Mouse (Mus musculus): ENCODE measurements around the gene Ikbke. TPM values are rescaled to one million over a fixed set of nuclear protein-coding genes. Genes with fewer than 3 reads are reported as not detected.
"Not testable (repeated sequence)": the region's sequence is repeated elsewhere in the genome, so short reads cannot be mapped to it uniquely, and the experiment has no call there.

The Ikbke gene
- 1.7 and 1.9 TPM in 2 replicates for polyA plus RNA-seq (2012; rRNA removed)

DNA sequence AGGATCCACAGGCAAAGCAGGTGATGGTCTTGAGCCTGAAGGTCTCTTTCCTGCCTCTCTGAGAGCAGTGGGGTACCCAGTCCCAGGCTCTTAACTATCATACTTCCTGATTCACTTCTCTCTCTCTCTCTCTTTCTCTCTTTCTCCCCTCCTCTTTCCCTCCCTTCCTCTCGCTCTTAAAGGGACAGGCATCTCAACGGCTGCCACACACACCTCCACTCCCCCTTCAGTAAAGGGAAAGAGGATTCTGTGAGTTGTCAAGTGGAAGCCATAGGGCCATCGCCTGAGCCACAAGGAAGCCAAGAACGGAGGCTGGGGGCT, at the start of gene Ikbke:
TSS of gene Ikbke (minus strand) at position 151 of the 321 bp plus-strand sequence.
- Histone ChIP-seq H3K27ac (ENCODE audit: insufficient read depth, low read length) (no peak within 1 kb of the TSS), H3K4me3 (ENCODE audit: insufficient read depth, low read length) (peak within 1 kb of the TSS; percentile 21; the same call in 1 of the 2 replicates), H3K4me1 (ENCODE audit: control insufficient read depth, insufficient read depth, low read length) (no peaks in the 10 kb centered on the region)
- TF ChIP-seq POLR2A (IDR thresholded peaks at IDR 0.05; ENCODE audit: extremely low read depth, insufficient read depth, low read length) (no peak), CTCF (IDR thresholded peaks at IDR 0.05; ENCODE audit: extremely low read depth, insufficient read depth, low read length) (no peak)

DNA sequence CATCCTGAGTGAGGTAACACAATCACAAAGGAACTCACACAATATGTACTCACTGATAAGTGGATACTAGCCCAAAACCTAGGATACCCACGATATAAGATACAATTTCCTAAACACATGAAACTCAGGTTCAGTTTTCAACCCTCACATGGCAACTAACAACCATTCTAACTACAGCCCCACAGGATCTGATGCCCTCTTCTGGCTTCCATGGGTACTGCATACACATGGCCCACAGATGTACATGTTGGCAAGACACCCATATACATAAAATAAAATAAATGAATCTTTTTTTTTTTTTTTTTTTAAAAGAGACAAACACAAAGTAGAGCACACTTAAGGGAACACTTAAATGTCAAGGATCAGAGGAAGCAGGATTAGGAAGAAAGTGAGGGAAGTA, 49.7 kb upstream of the Ikbke start:
- not testable (repeated sequence) for H3K4me3 ChIP-seq (ENCODE audit: insufficient read depth, low read length); H3K4me1 ChIP-seq (ENCODE audit: control insufficient read depth, insufficient read depth, low read length); H3K27ac ChIP-seq (ENCODE audit: insufficient read depth, low read length)

DNA sequence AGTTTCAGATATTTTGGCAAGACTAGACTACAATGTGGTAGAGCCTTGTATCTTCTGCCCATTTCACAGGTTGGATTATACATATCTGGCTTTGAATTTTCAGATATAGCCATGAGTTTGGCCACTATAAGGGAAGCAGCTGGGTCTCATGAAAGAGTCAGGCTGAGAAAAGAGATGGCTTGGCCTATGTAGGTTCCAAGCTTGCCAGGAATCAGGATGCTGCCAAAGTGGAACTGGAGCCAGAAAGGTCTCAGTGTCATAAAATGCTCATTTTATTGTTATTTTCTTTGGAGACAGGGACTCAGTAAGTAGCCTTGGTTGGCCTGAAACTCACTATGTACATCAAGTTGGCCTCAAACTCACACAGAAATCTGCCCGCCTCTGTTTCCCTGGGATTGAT, 47.8 kb upstream of the Ikbke start:
- Histone ChIP-seq H3K4me1 (ENCODE audit: control insufficient read depth, insufficient read depth, low read length) (no peaks in the 10 kb centered on the region), H3K27ac (ENCODE audit: insufficient read depth, low read length) (no peak overlapping the region), H3K4me3 (ENCODE audit: insufficient read depth, low read length) (no peak overlapping the region)
- TF ChIP-seq CTCF (IDR thresholded peaks at IDR 0.05; ENCODE audit: extremely low read depth, insufficient read depth, low read length), result no peak
- no peak for TF ChIP-seq POLR2A (IDR thresholded peaks at IDR 0.05; ENCODE audit: extremely low read depth, insufficient read depth, low read length)

DNA sequence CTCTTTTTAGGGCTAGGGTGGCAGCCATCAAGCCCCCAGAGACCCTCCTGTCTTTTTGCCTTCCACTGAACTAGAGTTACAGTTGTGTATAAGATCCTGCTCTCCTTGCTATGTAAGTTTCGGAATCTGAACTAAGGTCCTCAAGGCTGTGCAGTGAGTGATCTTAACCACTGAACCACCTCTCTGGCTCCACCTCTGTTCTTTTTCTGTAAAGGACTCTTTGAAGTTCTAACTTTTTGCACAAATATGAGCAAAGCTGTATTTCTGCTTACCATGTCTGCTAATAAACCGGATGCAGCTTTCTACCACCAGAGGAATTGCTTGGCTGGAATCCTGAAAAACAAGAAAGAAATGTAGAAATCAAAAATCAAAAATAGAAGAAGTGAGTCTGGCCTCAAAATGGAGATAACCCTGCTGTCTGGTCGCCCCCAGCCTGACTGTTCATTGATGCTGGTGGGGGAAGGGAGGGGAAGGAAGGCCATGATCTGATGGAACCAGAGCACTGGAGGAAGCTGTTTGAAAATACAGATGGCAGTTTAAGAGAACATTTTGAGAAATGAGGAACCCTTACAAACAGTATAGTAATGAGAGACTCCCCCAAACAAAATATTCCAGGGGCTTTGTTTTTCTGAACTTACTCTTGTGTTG, 45.5 kb upstream of the Ikbke start:
- H3K4me1 ChIP-seq (ENCODE audit: control insufficient read depth, insufficient read depth, low read length), result no peaks in the 10 kb centered on the region
- TF ChIP-seq POLR2A (IDR thresholded peaks at IDR 0.05; ENCODE audit: extremely low read depth, insufficient read depth, low read length) (no peak), CTCF (IDR thresholded peaks at IDR 0.05; ENCODE audit: extremely low read depth, insufficient read depth, low read length) (no peak)
- no peak overlapping the region for H3K27ac ChIP-seq (ENCODE audit: insufficient read depth, low read length)
- H3K4me3 ChIP-seq (ENCODE audit: insufficient read depth, low read length), result no peak overlapping the region

DNA sequence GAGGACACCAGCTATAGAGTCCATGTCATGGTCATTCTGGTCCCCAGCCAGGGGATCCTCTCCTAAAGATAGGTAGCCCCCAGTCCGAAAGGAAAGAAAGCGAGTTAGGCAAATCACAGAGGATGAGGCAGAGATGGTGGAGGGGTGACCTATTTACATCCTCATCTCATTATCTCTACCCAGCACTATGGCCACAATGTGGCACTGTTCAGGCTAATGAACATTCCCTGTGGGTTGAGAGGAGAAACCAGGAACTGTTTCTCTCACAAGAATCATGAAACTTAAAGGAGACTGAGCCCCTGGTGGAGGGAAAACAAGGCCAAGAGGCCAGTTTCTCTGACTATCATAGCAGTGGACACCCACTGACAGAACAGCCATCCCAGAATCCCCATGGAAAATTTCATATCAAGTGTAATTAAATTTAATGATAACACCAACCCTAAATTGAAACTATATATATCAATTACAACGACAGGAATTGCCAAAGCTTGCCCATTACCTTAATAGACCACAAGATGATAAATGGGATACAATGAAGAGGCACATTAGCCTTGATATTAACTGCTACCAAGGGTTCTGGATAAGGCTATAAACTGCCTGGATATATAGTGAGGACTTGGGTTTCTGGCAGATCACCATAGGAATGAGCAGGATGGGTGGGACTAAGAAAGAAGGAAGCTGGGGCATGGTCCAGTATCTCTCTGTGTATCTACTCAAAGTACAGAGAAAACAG, 40.4 kb upstream of the Ikbke start:
- no peak overlapping the region for H3K4me3 ChIP-seq (ENCODE audit: insufficient read depth, low read length)
- H3K4me1 ChIP-seq (ENCODE audit: control insufficient read depth, insufficient read depth, low read length), result no peaks in the 10 kb centered on the region
- no peak for TF ChIP-seq POLR2A (IDR thresholded peaks at IDR 0.05; ENCODE audit: extremely low read depth, insufficient read depth, low read length)
- peak; percentile 34; the same call in 1 of the 2 replicates for TF ChIP-seq CTCF (IDR thresholded peaks at IDR 0.05; ENCODE audit: extremely low read depth, insufficient read depth, low read length)
- no peak overlapping the region for H3K27ac ChIP-seq (ENCODE audit: insufficient read depth, low read length)

DNA sequence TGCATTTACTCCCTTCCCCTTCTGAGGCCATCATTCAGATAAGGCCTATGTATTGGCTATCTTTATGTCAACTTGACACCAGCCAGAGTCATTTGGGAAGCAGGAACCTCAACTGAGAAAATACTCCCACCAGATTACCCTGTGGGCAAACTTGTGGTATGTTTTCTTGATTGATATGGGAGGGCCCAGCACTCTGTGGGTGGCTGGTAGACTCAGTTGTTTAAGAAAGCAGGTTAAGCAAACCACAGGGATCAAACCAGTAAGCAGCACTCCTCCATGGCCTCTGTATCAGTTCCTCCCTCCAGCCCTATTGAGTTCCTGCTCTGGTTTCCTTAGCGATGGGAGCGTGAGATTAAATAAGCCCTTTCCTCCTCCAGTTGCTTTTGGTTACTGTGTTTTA, 39.0 kb upstream of the Ikbke start:
- Histone ChIP-seq H3K4me1 (ENCODE audit: control insufficient read depth, insufficient read depth, low read length) (no peaks in the 10 kb centered on the region), H3K27ac (ENCODE audit: insufficient read depth, low read length) (no peak overlapping the region), H3K4me3 (ENCODE audit: insufficient read depth, low read length) (no peak overlapping the region)
- no peak for TF ChIP-seq CTCF (IDR thresholded peaks at IDR 0.05; ENCODE audit: extremely low read depth, insufficient read depth, low read length)
- TF ChIP-seq POLR2A (IDR thresholded peaks at IDR 0.05; ENCODE audit: extremely low read depth, insufficient read depth, low read length), result no peak

DNA sequence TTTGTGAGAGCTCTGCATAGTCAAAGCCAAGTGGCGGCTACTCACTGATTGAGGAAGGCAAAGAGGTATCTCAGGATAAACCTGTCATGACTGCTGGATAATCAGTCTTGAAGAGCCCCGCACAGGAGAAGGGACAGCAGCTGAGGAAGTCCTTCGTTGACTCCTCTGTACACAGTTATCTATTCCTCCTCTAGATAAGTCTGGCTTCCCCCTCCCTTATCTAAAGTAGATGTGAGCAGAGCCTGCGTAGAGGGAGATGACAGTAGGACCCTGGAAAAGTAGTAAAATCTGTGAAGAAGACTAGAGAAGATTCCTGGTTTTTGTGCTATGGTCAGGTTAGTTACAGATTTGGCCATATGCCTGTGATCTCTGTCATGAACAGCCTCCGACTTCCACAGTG, 38.2 kb upstream of the Ikbke start:
- H3K4me3 ChIP-seq (ENCODE audit: insufficient read depth, low read length), result no peak overlapping the region
- H3K27ac ChIP-seq (ENCODE audit: insufficient read depth, low read length), result no peak overlapping the region
- TF ChIP-seq CTCF (IDR thresholded peaks at IDR 0.05; ENCODE audit: extremely low read depth, insufficient read depth, low read length) (no peak), POLR2A (IDR thresholded peaks at IDR 0.05; ENCODE audit: extremely low read depth, insufficient read depth, low read length) (no peak)
- H3K4me1 ChIP-seq (ENCODE audit: control insufficient read depth, insufficient read depth, low read length), result no peaks in the 10 kb centered on the region

DNA sequence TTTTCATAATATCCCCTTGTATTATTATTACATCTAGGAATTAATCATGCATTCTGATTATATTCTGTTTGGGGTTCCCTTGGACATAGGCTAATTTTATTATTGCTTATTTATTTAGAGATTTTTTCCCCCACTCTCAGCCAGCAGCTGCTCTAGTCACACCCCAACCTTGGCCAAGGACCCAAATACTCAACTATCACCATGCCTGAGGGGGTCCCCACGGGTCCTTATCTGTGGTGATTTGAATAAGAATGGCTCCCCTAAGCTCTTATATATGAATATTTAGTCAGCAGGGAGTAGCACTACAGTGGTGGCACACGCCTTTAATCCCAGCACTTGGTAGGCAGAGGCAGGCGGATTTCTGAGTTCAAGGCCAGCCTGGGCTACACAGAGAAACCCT, 31.9 kb upstream of the Ikbke start:
- TF ChIP-seq CTCF (IDR thresholded peaks at IDR 0.05; ENCODE audit: extremely low read depth, insufficient read depth, low read length) (no peak), POLR2A (IDR thresholded peaks at IDR 0.05; ENCODE audit: extremely low read depth, insufficient read depth, low read length) (no peak)
- H3K27ac ChIP-seq (ENCODE audit: insufficient read depth, low read length), result no peak overlapping the region
- H3K4me1 ChIP-seq (ENCODE audit: control insufficient read depth, insufficient read depth, low read length), result no peaks in the 10 kb centered on the region
- no peak overlapping the region for H3K4me3 ChIP-seq (ENCODE audit: insufficient read depth, low read length)

DNA sequence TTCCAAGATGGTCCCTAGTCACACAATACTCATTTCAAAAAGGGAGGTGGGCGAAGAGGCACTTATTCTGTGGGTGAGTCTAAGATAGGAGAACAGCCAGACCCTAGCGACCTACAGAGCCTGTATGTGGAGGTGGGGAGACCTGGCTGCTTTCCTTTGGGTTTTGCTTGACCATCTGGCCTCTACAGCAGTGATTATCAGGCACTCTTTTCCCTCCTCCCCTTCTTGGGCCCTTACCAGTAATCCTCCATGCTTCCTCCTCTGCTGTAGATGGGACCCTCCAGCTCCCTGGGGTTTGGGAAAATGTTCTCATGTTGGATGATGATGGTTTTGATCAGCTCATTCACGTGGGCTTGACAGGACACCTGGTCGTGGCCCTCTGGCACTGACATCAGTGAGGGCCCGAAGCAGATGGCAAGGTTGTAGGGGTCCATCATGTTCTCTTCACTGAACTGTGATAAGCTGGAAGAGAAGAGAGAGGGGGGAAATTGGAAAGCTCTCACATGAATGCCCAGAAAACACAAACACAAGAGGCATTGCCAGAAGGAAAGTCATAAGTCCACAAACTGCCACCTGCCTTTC, 30.9 kb upstream of the Ikbke start:
- Histone ChIP-seq H3K27ac (ENCODE audit: insufficient read depth, low read length) (no peak overlapping the region), H3K4me3 (ENCODE audit: insufficient read depth, low read length) (no peak overlapping the region), H3K4me1 (ENCODE audit: control insufficient read depth, insufficient read depth, low read length) (no peaks in the 10 kb centered on the region)
- TF ChIP-seq POLR2A (IDR thresholded peaks at IDR 0.05; ENCODE audit: extremely low read depth, insufficient read depth, low read length), result no peak
- no peak for TF ChIP-seq CTCF (IDR thresholded peaks at IDR 0.05; ENCODE audit: extremely low read depth, insufficient read depth, low read length)

DNA sequence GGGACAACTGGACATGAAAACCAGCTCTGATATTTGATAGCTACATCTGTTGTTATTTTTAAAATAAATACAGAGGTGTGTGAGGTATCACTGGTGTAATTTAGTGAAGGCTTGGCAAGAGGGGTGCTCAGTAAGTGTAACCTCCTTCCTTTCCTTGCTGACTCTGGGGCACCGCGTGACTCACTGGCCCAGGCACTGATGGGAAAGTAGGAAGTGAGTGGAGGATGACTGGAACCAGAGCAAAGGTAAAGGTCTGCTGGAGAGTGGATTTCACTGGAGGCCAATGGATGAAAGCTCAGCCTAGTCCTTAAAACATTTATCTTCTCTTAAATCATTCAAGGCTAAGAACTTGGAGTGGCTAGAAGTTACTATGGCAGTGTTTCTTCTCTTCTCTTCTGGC, 21.3 kb upstream of the Ikbke start:
- H3K4me3 ChIP-seq (ENCODE audit: insufficient read depth, low read length), result no peak overlapping the region
- H3K4me1 ChIP-seq (ENCODE audit: control insufficient read depth, insufficient read depth, low read length), result peaks cover 2% of the 10 kb centered on the region; the same call in 1 of the 2 replicates
- TF ChIP-seq POLR2A (IDR thresholded peaks at IDR 0.05; ENCODE audit: extremely low read depth, insufficient read depth, low read length) (no peak), CTCF (IDR thresholded peaks at IDR 0.05; ENCODE audit: extremely low read depth, insufficient read depth, low read length) (no peak)
- H3K27ac ChIP-seq (ENCODE audit: insufficient read depth, low read length), result no peak overlapping the region
